Mouse (Mus musculus): ENCODE data around the gene Calml3. TPM values are rescaled to one million over a fixed set of nuclear protein-coding genes. Genes with fewer than 3 reads are reported as not detected.
A peak's percentile ranks its signal among the peaks of the same experiment; 100 is the strongest.

Gene Calml3
- polyA plus RNA-seq, 1 experiment from 2014 or later: not detected

- peak; percentile 58 for DNase-seq
Measured at GRCm38 (mm10) chr13:3805132-3805531, 1.0 kb upstream of the Calml3 start.

GRCm38 (mm10) chr13:3799386-3799785, 4.7 kb downstream of the Calml3 start:
- no peak overlapping the region for H3K4me2 ChIP-seq
- TF ChIP-seq CTCF (IDR thresholded peaks at IDR 0.05; ENCODE audit: low read depth): no peak
- H3K9ac ChIP-seq: no peak overlapping the region
- H3K4me1 ChIP-seq (ENCODE audit: insufficient read depth): peaks cover 5% of the 10 kb centered on the region; the same call in 1 of the 2 replicates
- no peaks in the 10 kb centered on the region for H3K9me3 ChIP-seq (ENCODE audit: low read depth, low read length)
- H3K27me3 ChIP-seq (ENCODE audit: insufficient read depth, low read length): no peaks in the 10 kb centered on the region
- H3K4me3 ChIP-seq (ENCODE audit: low read depth, low read length): no peak overlapping the region
- no peaks in the 10 kb centered on the region for H3K36me3 ChIP-seq (ENCODE audit: insufficient read depth)
- WGBS: 15% methylated on average over 3 of the region's 3 CpGs
- DNase-seq: peak; percentile 38
- peak overlapping the region; percentile 36; the same call in 1 of the 2 replicates for H3K27ac ChIP-seq (ENCODE audit: low read depth)
- 0 out of 2 replicates have a peak, but pooled peaks have one; percentile 46 for ATAC-seq (ENCODE audit: insufficient read depth)

More at GRCm38 (mm10) chr13:3805132-3805531, 1.0 kb upstream of the Calml3 start:
- no peak for ATAC-seq (ENCODE audit: insufficient read depth)
- H3K4me3 ChIP-seq (ENCODE audit: low read depth, low read length): no peak overlapping the region
- no peak overlapping the region for H3K9ac ChIP-seq
- no peaks in the 10 kb centered on the region for H3K9me3 ChIP-seq (ENCODE audit: low read depth, low read length)
- WGBS: 42% methylated on average over 2 of the region's 2 CpGs
- peak overlapping the region; percentile 6; the same call in 1 of the 2 replicates for H3K27ac ChIP-seq (ENCODE audit: low read depth)
- no peak overlapping the region for H3K4me2 ChIP-seq
- no peak for TF ChIP-seq CTCF (IDR thresholded peaks at IDR 0.05; ENCODE audit: low read depth)
- no peaks in the 10 kb centered on the region for H3K36me3 ChIP-seq (ENCODE audit: insufficient read depth)
- H3K4me1 ChIP-seq (ENCODE audit: insufficient read depth): peaks cover 5% of the 10 kb centered on the region; the same call in 1 of the 2 replicates
- H3K27me3 ChIP-seq (ENCODE audit: insufficient read depth, low read length): no peaks in the 10 kb centered on the region

GRCm38 (mm10) chr13:3798751-3799150, 5.4 kb downstream of the Calml3 start:
- Histone ChIP-seq H3K27me3 (ENCODE audit: insufficient read depth, low read length) (no peaks in the 10 kb centered on the region), H3K36me3 (ENCODE audit: insufficient read depth) (no peaks in the 10 kb centered on the region), H3K4me1 (ENCODE audit: insufficient read depth) (peaks cover 5% of the 10 kb centered on the region; the same call in 1 of the 2 replicates), H3K4me3 (ENCODE audit: low read depth, low read length) (no peak overlapping the region), H3K4me2 (no peak overlapping the region), H3K27ac (ENCODE audit: low read depth) (no peak overlapping the region), H3K9ac (no peak overlapping the region), H3K9me3 (ENCODE audit: low read depth, low read length) (no peaks in the 10 kb centered on the region)
- ATAC-seq (ENCODE audit: insufficient read depth): peak; percentile 66
- DNase-seq: peak; percentile 40
- no peak for TF ChIP-seq CTCF (IDR thresholded peaks at IDR 0.05; ENCODE audit: low read depth)

- Histone ChIP-seq H3K9ac (no peak overlapping the region), H3K9me3 (ENCODE audit: low read depth, low read length) (no peaks in the 10 kb centered on the region), H3K27ac (ENCODE audit: low read depth) (no peak overlapping the region), H3K27me3 (ENCODE audit: insufficient read depth, low read length) (no peaks in the 10 kb centered on the region), H3K4me2 (no peak overlapping the region), H3K36me3 (ENCODE audit: insufficient read depth) (no peaks in the 10 kb centered on the region), H3K4me3 (ENCODE audit: low read depth, low read length) (no peak overlapping the region), H3K4me1 (ENCODE audit: insufficient read depth) (peaks cover 5% of the 10 kb centered on the region; the same call in 1 of the 2 replicates)
- DNase-seq: peak; percentile 35
- TF ChIP-seq CTCF (IDR thresholded peaks at IDR 0.05; ENCODE audit: low read depth): no peak
- 41% methylated on average over 4 of the region's 4 CpGs for WGBS
- ATAC-seq (ENCODE audit: insufficient read depth): no peak
Measured at GRCm38 (mm10) chr13:3796649-3797048, 7.5 kb downstream of the Calml3 start.

- Histone ChIP-seq H3K9ac (no peak overlapping the region), H3K36me3 (ENCODE audit: insufficient read depth) (no peaks in the 10 kb centered on the region), H3K9me3 (ENCODE audit: low read depth, low read length) (no peaks in the 10 kb centered on the region), H3K4me1 (ENCODE audit: insufficient read depth) (no peaks in the 10 kb centered on the region), H3K27ac (ENCODE audit: low read depth) (no peak overlapping the region), H3K4me3 (ENCODE audit: low read depth, low read length) (no peak overlapping the region), H3K27me3 (ENCODE audit: insufficient read depth, low read length) (no peaks in the 10 kb centered on the region), H3K4me2 (no peak overlapping the region)
- no peak for DNase-seq
- TF ChIP-seq CTCF (IDR thresholded peaks at IDR 0.05; ENCODE audit: low read depth): no peak
- WGBS: 74% methylated on average over 2 of the region's 2 CpGs
- ATAC-seq (ENCODE audit: insufficient read depth): no peak
Measured at GRCm38 (mm10) chr13:3789531-3789930, 14.6 kb downstream of the Calml3 start.

- DNase-seq: no peak
- no peak for TF ChIP-seq CTCF (IDR thresholded peaks at IDR 0.05; ENCODE audit: low read depth)
Measured at GRCm38 (mm10) chr13:3788588-3788987, 15.5 kb downstream of the Calml3 start.

GRCm38 (mm10) chr13:3787644-3788043, 16.5 kb downstream of the Calml3 start:
- TF ChIP-seq CTCF (IDR thresholded peaks at IDR 0.05; ENCODE audit: low read depth): no peak
- Histone ChIP-seq H3K9me3 (ENCODE audit: low read depth, low read length) (no peaks in the 10 kb centered on the region), H3K27ac (ENCODE audit: low read depth) (no peak overlapping the region), H3K27me3 (ENCODE audit: insufficient read depth, low read length) (no peaks in the 10 kb centered on the region), H3K4me1 (ENCODE audit: insufficient read depth) (no peaks in the 10 kb centered on the region; the same call in 1 of the 2 replicates), H3K36me3 (ENCODE audit: insufficient read depth) (no peaks in the 10 kb centered on the region), H3K4me2 (no peak overlapping the region), H3K9ac (no peak overlapping the region), H3K4me3 (ENCODE audit: low read depth, low read length) (no peak overlapping the region)
- WGBS: 84% methylated on average over 3 of the region's 3 CpGs
- DNase-seq: no peak
- no peak for ATAC-seq (ENCODE audit: insufficient read depth)

More at GRCm38 (mm10) chr13:3788588-3788987, 15.5 kb downstream of the Calml3 start:
- no peak overlapping the region for H3K9ac ChIP-seq
- no peak overlapping the region for H3K4me2 ChIP-seq
- H3K36me3 ChIP-seq (ENCODE audit: insufficient read depth): no peaks in the 10 kb centered on the region
- H3K27ac ChIP-seq (ENCODE audit: low read depth): no peak overlapping the region
- no peak overlapping the region for H3K4me3 ChIP-seq (ENCODE audit: low read depth, low read length)
- no peaks in the 10 kb centered on the region for H3K9me3 ChIP-seq (ENCODE audit: low read depth, low read length)
- 67% methylated on average over 2 of the region's 2 CpGs for WGBS
- no peaks in the 10 kb centered on the region for H3K27me3 ChIP-seq (ENCODE audit: insufficient read depth, low read length)
- 0 out of 2 replicates have a peak, but pooled peaks have one; percentile 24 for ATAC-seq (ENCODE audit: insufficient read depth)
- no peaks in the 10 kb centered on the region for H3K4me1 ChIP-seq (ENCODE audit: insufficient read depth)
